Mouse (Mus musculus): ENCODE measurements around the gene Gm11757. TPM values are rescaled to one million over a fixed set of nuclear protein-coding genes. Genes with fewer than 3 reads are reported as not detected.
"Not testable (repeated sequence)": the region's sequence is repeated elsewhere in the genome, so short reads cannot be mapped to it uniquely, and the experiment has no call there.

Gene Gm11757
- total RNA-seq (2021) = not detected

DNA sequence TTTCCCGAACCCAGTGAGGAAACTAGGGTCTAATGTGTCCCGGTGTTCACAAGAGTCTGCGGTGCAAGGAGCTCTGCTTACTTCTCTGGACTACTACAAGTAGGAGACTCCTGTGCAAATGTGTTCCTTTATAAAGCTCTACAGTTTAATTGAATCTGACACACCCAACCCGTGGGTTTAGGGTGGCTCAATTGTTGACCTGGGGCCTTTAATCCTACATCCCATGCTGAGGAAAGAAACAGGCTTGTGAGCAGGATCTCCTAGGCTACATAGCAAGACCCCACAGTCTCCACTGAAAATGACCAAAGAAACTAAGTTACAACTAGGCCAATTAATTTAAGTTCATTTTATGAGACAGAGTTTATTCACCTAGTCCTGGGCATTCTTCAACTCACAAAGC is at the start of gene Gm11757:
Gm11757 (minus strand) TSS at position 101 of the 400 bp plus-strand sequence.
- not testable (repeated sequence) for DNase-seq

DNA sequence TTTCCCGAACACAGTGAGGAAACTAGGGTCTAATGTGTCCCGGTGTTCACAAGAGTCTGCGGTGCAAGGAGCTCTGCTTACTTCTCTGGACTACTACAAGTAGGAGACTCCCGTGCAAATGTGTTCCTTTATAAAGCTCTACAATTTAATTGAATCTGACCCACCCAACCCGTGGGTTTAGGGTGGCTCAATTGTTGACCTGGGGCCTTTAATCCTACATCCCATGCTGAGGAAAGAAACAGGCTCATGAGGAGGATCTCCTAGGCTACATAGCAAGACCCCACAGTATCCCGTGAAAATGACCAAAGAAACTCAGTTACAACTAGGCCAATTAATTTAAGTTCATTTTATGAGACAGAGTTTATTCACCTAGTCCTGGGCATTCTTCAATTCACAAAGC is 29.7 kb upstream of the Gm11757 start, which contains the start of gene Gm11756:
Gm11756 (minus strand) TSS at position 101 of the 400 bp plus-strand sequence.
- DNase-seq = not testable (repeated sequence)

DNA sequence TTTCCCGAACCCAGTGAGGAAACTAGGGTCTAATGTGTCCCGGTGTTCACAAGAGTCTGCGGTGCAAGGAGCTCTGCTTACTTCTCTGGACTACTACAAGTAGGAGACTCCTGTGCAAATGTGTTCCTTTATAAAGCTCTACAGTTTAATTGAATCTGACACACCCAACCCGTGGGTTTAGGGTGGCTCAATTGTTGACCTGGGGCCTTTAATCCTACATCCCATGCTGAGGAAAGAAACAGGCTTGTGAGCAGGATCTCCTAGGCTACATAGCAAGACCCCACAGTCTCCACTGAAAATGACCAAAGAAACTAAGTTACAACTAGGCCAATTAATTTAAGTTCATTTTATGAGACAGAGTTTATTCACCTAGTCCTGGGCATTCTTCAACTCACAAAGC is 14.9 kb upstream of the Gm11757 start, which contains the start of gene Gm13871:
Gm13871 (minus strand) TSS at position 101 of the 400 bp plus-strand sequence.
- not testable (repeated sequence) for DNase-seq

DNA sequence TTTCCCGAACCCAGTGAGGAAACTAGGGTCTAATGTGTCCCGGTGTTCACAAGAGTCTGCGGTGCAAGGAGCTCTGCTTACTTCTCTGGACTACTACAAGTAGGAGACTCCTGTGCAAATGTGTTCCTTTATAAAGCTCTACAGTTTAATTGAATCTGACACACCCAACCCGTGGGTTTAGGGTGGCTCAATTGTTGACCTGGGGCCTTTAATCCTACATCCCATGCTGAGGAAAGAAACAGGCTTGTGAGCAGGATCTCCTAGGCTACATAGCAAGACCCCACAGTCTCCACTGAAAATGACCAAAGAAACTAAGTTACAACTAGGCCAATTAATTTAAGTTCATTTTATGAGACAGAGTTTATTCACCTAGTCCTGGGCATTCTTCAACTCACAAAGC is 14.7 kb downstream of the Gm11757 start, which contains the start of gene Gm11758:
Gm11758 (minus strand) TSS at position 101 of the 400 bp plus-strand sequence.
- not testable (repeated sequence) for DNase-seq

Other genes starting within 250 kb of the Gm11757 start
- gene Gm11239, start 222.8 kb downstream of the Gm11757 start, total RNA-seq (2021) = not detected
- not detected for gene Gm428, start 207.6 kb downstream of the Gm11757 start, total RNA-seq (2021)
- gene Rasef, start 100.1 kb downstream of the Gm11757 start, total RNA-seq (2021) = under 1 TPM; 0.61 to 0.83 TPM
- gene Gm11758, start 14.8 kb downstream of the Gm11757 start, total RNA-seq (2021) = not detected
- gene Gm13871, start 14.8 kb upstream of the Gm11757 start, total RNA-seq (2021) = not detected
- gene Gm11756, start 29.6 kb upstream of the Gm11757 start, total RNA-seq (2021) = not detected
- gene 2310002L09Rik, start 59.7 kb upstream of the Gm11757 start, total RNA-seq (2021) = 1 to 10 TPM; 1.0 to 1.8 TPM
- gene Frmd3, start 122.3 kb upstream of the Gm11757 start, total RNA-seq (2021) = under 1 TPM; 0.16 to 0.19 TPM